Mouse (Mus musculus) c-Kit-negative CD71-positive TER-119-positive erythroid progenitor cells, embryonic 14.5 days (primary cell): ENCODE results near the gene Zkscan2.

Experiments used
- DNase-seq: peaks from one replicate; pipeline ENCODE4 v3.0.0-alpha.2; 2013; ENCODE audit warnings: low read depth, low spot score

Gene Zkscan2

GRCm38 (mm10) chr7:123442079-123442478 lies 58.2 kb downstream of the Zkscan2 start:
- DNase-seq: no peak

- no peak for DNase-seq
Observed at GRCm38 (mm10) chr7:123431206-123431605, 69.0 kb downstream of the Zkscan2 start.

- DNase-seq: no peak
Observed at GRCm38 (mm10) chr7:123430411-123430705, 69.9 kb downstream of the Zkscan2 start.

- no peak for DNase-seq
Observed at GRCm38 (mm10) chr7:123429624-123430410, 70.4 kb downstream of the Zkscan2 start.
